Mouse (Mus musculus) liver, postnatal 0 days (tissue): ENCODE measurements around the gene S100a2.

Experiments used
- CTCF ChIP-seq: sonication (generic); IDR thresholded peaks from 2 replicates; pipeline ENCODE4 v1.5.1; 2016; ENCODE audit warnings: antibody characterized with exemption, low read depth
- EP300 ChIP-seq: IDR thresholded peaks from 2 replicates; pipeline ENCODE4 v1.6.1; 2016; ENCODE audit warnings: antibody characterized with exemption, low read depth, mild to moderate bottlenecking

DNA sequence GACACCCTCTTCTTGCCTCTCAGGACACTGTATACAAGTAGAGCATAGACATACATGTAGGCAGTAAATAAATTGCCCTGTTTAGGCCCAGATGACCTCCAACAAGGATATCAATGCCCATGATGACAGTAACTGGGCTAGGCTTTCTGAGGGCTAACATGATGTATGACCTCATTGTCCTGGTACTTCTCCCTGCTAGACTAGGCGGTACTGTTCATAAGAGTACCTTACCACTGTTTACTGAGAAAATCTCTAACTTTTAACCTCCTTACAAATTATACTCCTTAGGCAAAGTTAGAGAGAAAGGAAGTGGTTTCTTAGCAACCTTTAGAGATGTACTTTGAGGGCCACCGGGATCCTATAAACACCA, 39.6 kb upstream of the S100a2 start:
- no peak for TF ChIP-seq CTCF
- no peak for TF ChIP-seq EP300
